Mouse (Mus musculus) kidney, embryonic 16.5 days (tissue): Measurements from ENCODE around the gene Kcnk3. TPM values are rescaled to one million over a fixed set of nuclear protein-coding genes. Genes with fewer than 3 reads are reported as not detected.

Experiments
- ATAC-seq: fragments of 200-750 bp; cut with Nextera tagmentation; 2 replicates; pipeline ENCODE4 v1.8.0; 2017; ENCODE audit warnings: moderate TSS enrichment; ENCODE audit not compliant: low FRiP score, low TSS enrichment
- H3K27ac ChIP-seq: fragments of 300-500 bp; sonication (generic); 2 replicates; pipeline ENCODE4 v1.5.1; 2014; ENCODE audit warnings: low read length
- H3K27me3 ChIP-seq: fragments of 300-500 bp; sonication (generic); 2 replicates; pipeline ENCODE4 v1.6.1; 2014; ENCODE audit warnings: low read length, control low read depth, mixed read lengths; ENCODE audit not compliant: insufficient read depth
- H3K36me3 ChIP-seq: fragments of 300-500 bp; sonication (generic); 2 replicates; pipeline ENCODE4 v1.6.1; 2014; ENCODE audit warnings: low read length, control low read depth, mixed read lengths; ENCODE audit not compliant: insufficient read depth
- H3K4me1 ChIP-seq: fragments of 300-500 bp; sonication (generic); 2 replicates; pipeline ENCODE4 v1.6.1; 2014; ENCODE audit warnings: low read length, control low read depth, mixed read lengths; ENCODE audit not compliant: insufficient read depth
- H3K4me2 ChIP-seq: fragments of 300-500 bp; sonication (generic); replicated peaks from 2 replicates; pipeline ENCODE4 v1.6.1; 2014; ENCODE audit warnings: low read depth, low read length
- H3K4me3 ChIP-seq: fragments of 300-500 bp; sonication (generic); 2 replicates; pipeline ENCODE4 v1.5.1; 2014; ENCODE audit warnings: mild to moderate bottlenecking, low read length
- H3K9ac ChIP-seq: fragments of 300-500 bp; sonication (generic); replicated peaks from 2 replicates; pipeline ENCODE4 v1.6.1; 2014; ENCODE audit warnings: low read length
- H3K9me3 ChIP-seq: fragments of 300-500 bp; sonication (generic); 2 replicates; pipeline ENCODE4 v1.6.1; 2016; ENCODE audit warnings: low read length, control low read depth
- WGBS: fragments of 180-500 bp; shearing (Covaris S2); extraction: QIAGEN DNeasy Blood & Tissue Kit; methylation state at CpG from one replicate; pipeline ENCODE4 v1.1.7; 2014; 5-methylcytosine and 5-hydroxymethylcytosine counted together
- polyA plus RNA-seq: library from polyadenylated mRNA; unstranded; fragments of >200 nt; fragmentation: Nextera tagmentation; extraction: Ambion mirVana; gene quantifications from 2 replicates; pipeline ENCODE4 v1.2.1, GENCODE M21; 2015

Gene Kcnk3
- polyA plus RNA-seq, 1 experiment from 2014 or later: 5.5 TPM

DNA sequence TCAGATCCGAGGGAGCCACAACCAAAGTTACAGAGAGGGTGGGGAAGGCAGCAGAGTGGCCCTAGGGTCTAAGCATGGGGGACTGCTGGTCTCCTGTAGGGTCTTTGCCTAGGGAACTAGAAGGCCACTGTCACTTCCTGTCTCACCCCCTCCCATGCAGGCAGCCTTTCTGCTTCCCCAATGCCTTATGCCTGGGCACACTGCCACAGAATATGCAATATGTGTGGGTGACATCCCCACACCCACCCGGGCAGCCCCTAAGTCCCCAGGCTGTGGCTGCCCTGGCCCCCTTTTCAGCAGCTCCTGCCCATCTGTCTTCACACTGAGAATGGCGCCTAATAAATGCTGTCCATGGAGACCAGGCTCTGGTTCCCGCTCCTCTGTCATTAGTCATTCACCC, 36.9 kb downstream of the Kcnk3 start:
- Histone ChIP-seq H3K9ac (no peak overlapping the region), H3K36me3 (no peaks in the 10 kb centered on the region), H3K9me3 (no peaks in the 10 kb centered on the region), H3K4me1 (peaks cover 14% of the 10 kb centered on the region), H3K4me3 (no peak overlapping the region), H3K27me3 (peaks cover 11% of the 10 kb centered on the region), H3K27ac (no peak overlapping the region), H3K4me2 (no peak overlapping the region)
- no peak for ATAC-seq
- WGBS: 39% methylated on average over 4 of the region's 4 CpGs

DNA sequence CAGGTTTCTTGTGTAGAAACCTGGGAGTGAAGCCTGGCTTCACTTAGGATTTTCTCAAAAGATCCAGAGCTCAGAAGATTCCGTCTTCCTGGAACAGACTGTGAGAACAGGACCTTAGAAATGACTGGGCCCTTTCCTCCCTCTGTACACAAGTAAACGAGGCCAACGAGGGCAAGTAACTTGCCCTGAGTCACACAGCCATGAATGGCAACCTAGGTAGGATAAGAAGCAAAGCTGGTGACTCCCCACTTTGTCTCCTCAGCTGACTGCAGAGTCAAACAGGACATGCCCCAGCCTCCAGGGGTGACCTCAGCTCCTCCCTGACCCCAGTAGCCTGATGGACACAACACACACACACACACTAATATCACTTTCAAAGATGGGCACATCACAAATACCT, 37.4 kb downstream of the Kcnk3 start:
- no peak overlapping the region for H3K4me2 ChIP-seq
- H3K4me1 ChIP-seq: peaks cover 14% of the 10 kb centered on the region
- no peaks in the 10 kb centered on the region for H3K9me3 ChIP-seq
- peaks cover 11% of the 10 kb centered on the region for H3K27me3 ChIP-seq
- H3K36me3 ChIP-seq: no peaks in the 10 kb centered on the region
- no peak overlapping the region for H3K9ac ChIP-seq
- 74% methylated on average over 3 of the region's 3 CpGs for WGBS
- no peak for ATAC-seq
- H3K27ac ChIP-seq: no peak overlapping the region
- no peak overlapping the region for H3K4me3 ChIP-seq

DNA sequence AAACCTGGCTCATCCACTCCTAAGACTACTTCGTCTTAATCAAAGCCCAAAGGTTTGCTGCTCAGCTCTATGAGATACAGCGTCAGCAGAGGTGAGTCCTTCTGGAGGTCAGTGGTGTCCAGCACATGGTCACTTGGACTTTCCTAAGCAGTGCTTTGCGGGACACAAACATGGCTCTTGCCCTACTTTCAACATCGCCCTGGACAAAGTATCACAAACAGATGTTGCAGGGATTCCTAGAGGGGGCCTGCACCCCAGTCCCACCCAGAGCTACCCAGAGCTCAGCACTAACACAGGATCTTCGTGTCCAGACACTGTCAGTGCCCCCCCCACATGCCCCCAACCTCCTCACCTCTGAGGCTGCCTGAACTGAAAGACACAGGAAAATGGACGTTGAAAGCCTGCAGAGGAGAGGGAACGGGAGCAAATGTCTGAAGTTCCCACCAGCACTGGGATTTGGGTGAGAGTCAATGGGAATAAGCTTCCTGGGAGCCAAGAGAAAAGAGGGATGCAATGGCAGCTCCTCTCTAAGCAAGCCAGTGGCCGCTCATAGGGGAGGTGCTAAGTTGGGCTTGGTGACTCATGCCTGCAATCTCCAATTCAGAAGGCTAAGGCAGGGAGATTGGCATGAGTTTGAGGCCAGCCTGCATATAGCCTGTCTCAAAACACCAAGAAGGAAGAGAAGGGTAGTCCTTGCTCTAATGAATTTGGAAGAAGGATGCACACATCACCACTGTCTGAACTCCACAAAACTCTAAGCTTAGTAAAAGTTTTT, 38.5 kb downstream of the Kcnk3 start:
- Histone ChIP-seq H3K4me3 (no peak overlapping the region), H3K4me1 (peaks cover 14% of the 10 kb centered on the region), H3K27me3 (peaks cover 11% of the 10 kb centered on the region), H3K9me3 (no peaks in the 10 kb centered on the region), H3K9ac (no peak overlapping the region), H3K27ac (no peak overlapping the region), H3K36me3 (no peaks in the 10 kb centered on the region), H3K4me2 (no peak overlapping the region)
- 75% methylated on average over 8 of the region's 8 CpGs for whole genome bisulfite sequencing
- no peak for ATAC-seq

DNA sequence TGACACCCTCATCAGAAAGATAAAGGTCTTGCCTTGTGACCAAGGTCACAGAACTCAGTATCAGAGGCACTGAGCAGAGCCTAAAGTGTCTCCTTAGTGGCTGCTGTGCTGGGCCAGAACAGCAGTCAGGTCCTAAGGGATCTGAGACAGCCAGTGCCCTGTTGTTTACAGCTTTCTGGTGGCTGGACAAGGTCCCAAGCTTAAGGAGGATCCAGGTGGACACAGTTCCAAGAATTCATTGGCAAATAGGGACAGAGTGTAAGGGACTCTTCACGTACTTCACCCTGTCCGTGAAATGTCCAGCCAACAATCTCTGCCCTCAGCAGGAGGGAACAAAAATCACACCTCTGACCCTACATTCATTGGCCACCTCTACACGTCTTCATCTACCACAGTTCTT, 40.5 kb downstream of the Kcnk3 start:
- ATAC-seq: no peak
- 74% methylated on average over 3 of the region's 3 CpGs for WGBS
- Histone ChIP-seq H3K27ac (no peak overlapping the region), H3K4me3 (no peak overlapping the region), H3K9ac (no peak overlapping the region), H3K27me3 (no peaks in the 10 kb centered on the region), H3K4me1 (no peaks in the 10 kb centered on the region), H3K9me3 (no peaks in the 10 kb centered on the region), H3K4me2 (no peak overlapping the region), H3K36me3 (no peaks in the 10 kb centered on the region)

DNA sequence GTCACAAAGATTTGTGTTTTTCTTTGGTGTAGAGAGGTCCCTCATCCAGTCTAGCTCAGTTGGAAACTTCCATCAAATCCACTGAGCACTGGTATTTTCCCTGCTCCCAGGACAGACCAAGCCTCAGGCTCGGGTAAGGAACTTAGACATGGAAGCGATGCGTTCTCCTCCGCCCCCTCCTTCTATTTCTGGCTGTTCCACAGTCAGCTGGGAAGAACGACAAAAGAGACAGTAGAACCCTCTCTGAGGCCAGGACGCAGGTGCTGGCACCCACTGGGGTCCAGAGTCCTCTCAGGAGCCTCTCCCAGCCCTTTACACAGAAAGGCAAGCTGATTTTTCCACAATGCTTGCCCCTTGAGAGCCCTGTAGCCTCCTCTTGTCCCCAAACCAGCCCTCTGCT, 42.4 kb downstream of the Kcnk3 start:
- Histone ChIP-seq H3K36me3 (no peaks in the 10 kb centered on the region), H3K4me1 (no peaks in the 10 kb centered on the region), H3K9me3 (no peaks in the 10 kb centered on the region), H3K4me3 (no peak overlapping the region), H3K27ac (no peak overlapping the region), H3K4me2 (no peak overlapping the region), H3K27me3 (no peaks in the 10 kb centered on the region), H3K9ac (no peak overlapping the region)
- WGBS: 72% methylated on average over 6 of the region's 6 CpGs
- ATAC-seq: no peak

DNA sequence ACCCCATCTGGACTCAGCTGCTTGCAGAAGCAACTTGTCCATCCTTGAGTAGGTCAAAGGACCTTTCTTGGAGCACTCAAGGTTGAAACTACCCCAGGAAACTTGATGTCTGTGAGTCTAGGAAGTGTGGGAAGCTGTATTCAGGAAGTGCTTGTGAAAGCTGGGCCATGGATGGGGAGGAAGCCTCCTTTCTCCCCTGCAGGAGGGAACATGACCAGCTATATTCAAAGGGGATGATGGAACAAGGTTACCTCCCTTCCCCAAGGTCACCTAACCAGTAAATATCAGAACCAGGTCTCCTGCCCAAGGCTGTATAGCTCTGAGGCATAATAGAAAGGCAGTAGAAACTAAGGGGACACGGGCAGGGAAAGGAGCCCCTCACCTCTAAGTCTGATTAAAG, 44.2 kb downstream of the Kcnk3 start:
- Histone ChIP-seq H3K4me3 (no peak overlapping the region), H3K9me3 (no peaks in the 10 kb centered on the region), H3K4me2 (no peak overlapping the region), H3K27me3 (no peaks in the 10 kb centered on the region), H3K4me1 (no peaks in the 10 kb centered on the region), H3K27ac (no peak overlapping the region), H3K36me3 (no peaks in the 10 kb centered on the region), H3K9ac (no peak overlapping the region)
- 41% methylated on average over 1 of the region's 1 CpGs for WGBS
- ATAC-seq: no peak

DNA sequence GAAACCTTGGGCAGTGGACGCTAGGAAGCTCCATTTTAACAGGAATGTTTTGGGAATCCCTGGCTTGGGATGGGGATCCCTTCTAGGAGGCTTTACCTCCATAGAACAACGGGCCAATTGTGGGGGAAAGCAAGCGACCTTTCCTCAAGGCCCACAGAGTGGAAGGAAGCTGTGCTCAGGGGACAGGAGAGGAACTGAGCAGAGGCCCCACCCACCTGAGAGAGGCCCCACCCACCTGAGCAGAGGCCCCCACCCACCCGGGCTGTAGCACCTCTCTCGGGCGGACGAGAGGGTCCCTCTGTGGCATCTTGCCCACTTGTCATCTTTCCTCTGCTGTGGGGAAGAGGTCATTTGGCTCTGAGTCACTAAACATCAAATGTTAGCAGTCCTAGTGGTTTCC, 49.0 kb downstream of the Kcnk3 start:
- no peak overlapping the region for H3K27ac ChIP-seq
- H3K36me3 ChIP-seq: no peaks in the 10 kb centered on the region
- H3K4me2 ChIP-seq: no peak overlapping the region
- H3K4me1 ChIP-seq: no peaks in the 10 kb centered on the region
- no peaks in the 10 kb centered on the region for H3K27me3 ChIP-seq
- no peak overlapping the region for H3K4me3 ChIP-seq
- ATAC-seq: no peak
- WGBS: 43% methylated on average over 7 of the region's 7 CpGs
- H3K9me3 ChIP-seq: no peaks in the 10 kb centered on the region
- H3K9ac ChIP-seq: no peak overlapping the region

DNA sequence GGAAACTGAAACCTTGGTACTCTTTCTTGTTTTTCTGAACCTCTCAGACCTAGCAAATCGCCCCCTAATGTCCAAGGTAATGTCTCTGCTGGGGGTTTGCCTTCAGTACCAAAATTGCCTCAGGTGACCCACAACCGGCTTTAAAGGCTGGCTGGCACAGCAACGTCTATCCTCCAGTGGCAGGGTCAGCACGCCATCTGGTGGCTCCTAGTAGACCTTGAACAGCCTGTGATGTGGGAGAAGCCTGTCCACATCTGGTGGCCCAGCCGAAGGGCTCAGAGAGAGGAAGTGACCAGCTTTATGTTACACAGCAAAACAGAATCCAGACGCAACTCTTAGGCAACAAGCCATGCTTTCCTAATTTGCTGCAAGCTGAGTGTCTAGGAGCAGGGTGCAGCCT, 50.1 kb downstream of the Kcnk3 start:
- no peaks in the 10 kb centered on the region for H3K4me1 ChIP-seq
- H3K9ac ChIP-seq: no peak overlapping the region
- peak; percentile 63; the same call in 1 of the 2 replicates for ATAC-seq
- H3K27ac ChIP-seq: no peak overlapping the region
- H3K9me3 ChIP-seq: no peaks in the 10 kb centered on the region
- H3K4me3 ChIP-seq: no peak overlapping the region
- 2% methylated on average over 6 of the region's 6 CpGs for WGBS
- no peak overlapping the region for H3K4me2 ChIP-seq
- no peaks in the 10 kb centered on the region for H3K27me3 ChIP-seq
- no peaks in the 10 kb centered on the region for H3K36me3 ChIP-seq

DNA sequence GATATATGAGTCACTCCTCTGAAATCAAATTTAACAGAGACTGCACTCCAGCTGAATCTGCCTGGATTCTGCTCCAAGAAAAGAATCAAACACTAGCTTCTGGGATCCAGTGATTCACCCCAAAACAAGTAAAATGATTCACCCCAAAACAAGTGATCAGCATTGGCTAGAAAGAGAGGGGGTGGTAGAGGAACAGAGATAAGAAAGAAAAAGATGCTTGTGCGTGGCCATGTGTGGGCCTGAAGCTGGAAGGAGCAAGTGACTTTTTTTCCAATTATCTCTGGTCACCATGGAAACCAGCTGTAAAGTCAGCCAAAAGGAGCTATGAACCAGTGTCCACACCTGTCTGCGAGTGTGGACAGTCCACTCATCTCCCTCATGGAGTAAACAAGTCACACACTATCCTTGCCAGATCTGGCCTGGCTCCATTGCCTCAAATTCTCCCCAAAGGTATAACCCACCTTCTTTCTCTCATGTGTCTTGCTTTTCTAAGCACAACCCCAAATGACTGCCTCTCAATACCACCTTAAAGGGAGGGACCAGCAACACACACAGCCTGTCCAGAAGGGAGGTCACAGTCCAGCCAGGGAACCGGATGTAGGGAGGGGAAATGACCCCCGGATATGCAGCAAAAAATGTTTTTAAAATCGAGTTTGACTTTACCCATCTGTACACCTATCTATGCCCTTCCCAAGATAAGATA, 55.7 kb downstream of the Kcnk3 start:
- H3K4me2 ChIP-seq: no peak overlapping the region
- H3K4me1 ChIP-seq: peaks cover 9% of the 10 kb centered on the region
- no peaks in the 10 kb centered on the region for H3K9me3 ChIP-seq
- no peaks in the 10 kb centered on the region for H3K36me3 ChIP-seq
- H3K27me3 ChIP-seq: no peaks in the 10 kb centered on the region
- no peak overlapping the region for H3K9ac ChIP-seq
- WGBS: 52% methylated on average over 5 of the region's 5 CpGs
- no peak overlapping the region for H3K27ac ChIP-seq
- ATAC-seq: no peak
- H3K4me3 ChIP-seq: no peak overlapping the region

DNA sequence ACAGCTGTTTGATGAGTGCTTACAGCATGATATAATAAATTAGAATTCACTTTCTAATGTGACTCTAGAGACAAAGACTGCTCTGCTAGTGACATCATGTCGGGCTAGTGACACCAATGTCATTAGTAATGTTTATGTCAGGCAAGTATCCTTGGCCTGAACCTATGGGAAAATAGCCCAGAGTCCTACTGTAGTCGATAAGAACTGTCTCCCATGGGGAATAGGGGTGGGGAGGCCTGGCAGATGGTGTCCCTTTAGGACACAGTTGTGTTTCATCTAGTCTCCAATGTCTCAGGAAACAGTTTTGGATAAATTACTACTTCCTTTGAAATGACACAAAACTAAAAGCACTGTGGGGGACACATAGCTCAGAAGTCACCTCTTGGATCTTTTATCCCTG, 58.1 kb downstream of the Kcnk3 start:
- no peak overlapping the region for H3K27ac ChIP-seq
- H3K4me1 ChIP-seq: peaks cover 13% of the 10 kb centered on the region
- 62% methylated on average over 2 of the region's 2 CpGs for WGBS
- no peaks in the 10 kb centered on the region for H3K27me3 ChIP-seq
- no peak overlapping the region for H3K9ac ChIP-seq
- no peak for ATAC-seq
- no peak overlapping the region for H3K4me3 ChIP-seq
- H3K36me3 ChIP-seq: no peaks in the 10 kb centered on the region
- H3K9me3 ChIP-seq: no peaks in the 10 kb centered on the region
- H3K4me2 ChIP-seq: no peak overlapping the region
